Mouse (Mus musculus) c-Kit-positive CD71-positive TER-119-positive erythroid progenitor cells, embryonic 14.5 days (primary cell): ENCODE measurements around the gene Ubac2.
"Not testable (repeated sequence)": the region's sequence is repeated elsewhere in the genome, so short reads cannot be mapped to it uniquely, and the experiment has no call there.

Experiments used
- DNase-seq: peaks from one replicate; pipeline ENCODE4 v3.0.0-alpha.2; 2013; ENCODE audit warnings: low spot score

Gene Ubac2

GRCm38 (mm10) chr14:122048816-122049215 is 170.4 kb downstream of the Ubac2 start:
- DNase-seq: no peak

GRCm38 (mm10) chr14:122052896-122053635 is 174.6 kb downstream of the Ubac2 start:
- DNase-seq: no peak

- no peak for DNase-seq
Measured at GRCm38 (mm10) chr14:122056871-122057270, 178.5 kb downstream of the Ubac2 start.

- DNase-seq: no peak
Measured at GRCm38 (mm10) chr14:122057941-122058346, 179.5 kb downstream of the Ubac2 start.

GRCm38 (mm10) chr14:122060642-122061041 is 182.2 kb downstream of the Ubac2 start:
- DNase-seq: peak; percentile 72

GRCm38 (mm10) chr14:122061376-122061775 is 183.0 kb downstream of the Ubac2 start:
- no peak for DNase-seq

GRCm38 (mm10) chr14:122062411-122063090 is 184.1 kb downstream of the Ubac2 start:
- no peak for DNase-seq

GRCm38 (mm10) chr14:122063599-122063998 is 185.2 kb downstream of the Ubac2 start:
- no peak for DNase-seq

- peak; percentile 50 for DNase-seq
Measured at GRCm38 (mm10) chr14:122064519-122064918, 186.1 kb downstream of the Ubac2 start.

GRCm38 (mm10) chr14:122066243-122066642 is 187.8 kb downstream of the Ubac2 start:
- no peak for DNase-seq

GRCm38 (mm10) chr14:122068036-122068435 is 189.6 kb downstream of the Ubac2 start:
- not testable (repeated sequence) for DNase-seq

- no peak for DNase-seq
Measured at GRCm38 (mm10) chr14:122068801-122069695, 190.6 kb downstream of the Ubac2 start.

GRCm38 (mm10) chr14:122069948-122070347 is 191.5 kb downstream of the Ubac2 start:
- no peak for DNase-seq
